Mouse (Mus musculus) B cell, adult 67 days (primary cell): ENCODE measurements around the gene AA792892. TPM values are rescaled to one million over a fixed set of nuclear protein-coding genes. Genes with fewer than 3 reads are reported as not detected.

ENCODE experiments used
- total RNA-seq, 2 experiments: library from RNA; stranded (reverse); gene quantifications; 4 replicates each; pipeline ENCODE4 v1.2.4; 2023

The AA792892 gene
- under 1 TPM in 1 of 2 experiments, not detected in 1; 0.27 TPM for total RNA-seq

GRCm38 (mm10) chr5:94339449-94339848 is at the start of gene AA792892:
Gene AA792892, plus strand, starts transcription at chr5:94339749.

DNA sequence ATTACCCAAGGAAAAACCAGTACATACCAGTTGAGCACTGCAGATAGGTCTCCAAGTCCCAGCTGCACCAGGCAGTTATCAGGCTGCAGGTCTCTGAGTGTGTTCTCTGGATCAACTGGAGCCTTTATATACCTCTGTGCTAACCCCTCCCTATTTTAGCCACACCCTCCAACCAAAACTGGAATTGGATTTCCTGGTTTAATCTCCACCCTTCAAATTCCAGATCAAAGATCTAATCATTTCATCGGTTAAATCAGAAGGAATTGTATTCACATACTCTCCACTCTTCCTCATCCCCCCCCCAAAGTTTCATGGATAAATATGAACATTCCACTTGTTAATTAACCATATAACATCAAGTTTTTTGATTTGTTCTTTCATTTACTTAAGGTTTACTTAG is 32.9 kb upstream of the AA792892 start, which contains the start of gene A430089I19Rik:
Gene A430089I19Rik (minus strand): TSS at position 101 of the 400 bp plus-strand sequence.

GRCm38 (mm10) chr5:94314135-94314534 is 25.4 kb upstream of the AA792892 start, which contains the start of gene Gm6502:
Gene Gm6502, plus strand, starts transcription at chr5:94314435.

Other genes with a start within 250 kb of the AA792892 start
- gene Gm3106, start 121.7 kb upstream of the AA792892 start, total RNA-seq: not detected
- not detected for gene A430089I19Rik, start 33.0 kb upstream of the AA792892 start, total RNA-seq
- not detected for gene Gm6502, start 25.3 kb upstream of the AA792892 start, total RNA-seq
- gene Gm7682, start 106.0 kb downstream of the AA792892 start, total RNA-seq: not detected
- gene Gm3139, start 186.5 kb downstream of the AA792892 start, total RNA-seq: not detected